Mouse (Mus musculus) bone marrow, adult 2 months (tissue): ENCODE results near the gene Tmem44.

Experiments used
- CTCF ChIP-seq: fragments of 200-500 bp; IDR thresholded peaks from 2 replicates; pipeline ENCODE4 v1.5.1; 2011; ENCODE audit warnings: low read length, control low read depth; ENCODE audit not compliant: control insufficient read depth, insufficient read depth
- POLR2A ChIP-seq: fragments of 200-500 bp; IDR thresholded peaks from 2 replicates; pipeline ENCODE4 v1.6.1; 2011; ENCODE audit warnings: low read depth, mild to moderate bottlenecking, control low read depth, low read length, borderline replicate concordance; ENCODE audit not compliant: control insufficient read depth

DNA sequence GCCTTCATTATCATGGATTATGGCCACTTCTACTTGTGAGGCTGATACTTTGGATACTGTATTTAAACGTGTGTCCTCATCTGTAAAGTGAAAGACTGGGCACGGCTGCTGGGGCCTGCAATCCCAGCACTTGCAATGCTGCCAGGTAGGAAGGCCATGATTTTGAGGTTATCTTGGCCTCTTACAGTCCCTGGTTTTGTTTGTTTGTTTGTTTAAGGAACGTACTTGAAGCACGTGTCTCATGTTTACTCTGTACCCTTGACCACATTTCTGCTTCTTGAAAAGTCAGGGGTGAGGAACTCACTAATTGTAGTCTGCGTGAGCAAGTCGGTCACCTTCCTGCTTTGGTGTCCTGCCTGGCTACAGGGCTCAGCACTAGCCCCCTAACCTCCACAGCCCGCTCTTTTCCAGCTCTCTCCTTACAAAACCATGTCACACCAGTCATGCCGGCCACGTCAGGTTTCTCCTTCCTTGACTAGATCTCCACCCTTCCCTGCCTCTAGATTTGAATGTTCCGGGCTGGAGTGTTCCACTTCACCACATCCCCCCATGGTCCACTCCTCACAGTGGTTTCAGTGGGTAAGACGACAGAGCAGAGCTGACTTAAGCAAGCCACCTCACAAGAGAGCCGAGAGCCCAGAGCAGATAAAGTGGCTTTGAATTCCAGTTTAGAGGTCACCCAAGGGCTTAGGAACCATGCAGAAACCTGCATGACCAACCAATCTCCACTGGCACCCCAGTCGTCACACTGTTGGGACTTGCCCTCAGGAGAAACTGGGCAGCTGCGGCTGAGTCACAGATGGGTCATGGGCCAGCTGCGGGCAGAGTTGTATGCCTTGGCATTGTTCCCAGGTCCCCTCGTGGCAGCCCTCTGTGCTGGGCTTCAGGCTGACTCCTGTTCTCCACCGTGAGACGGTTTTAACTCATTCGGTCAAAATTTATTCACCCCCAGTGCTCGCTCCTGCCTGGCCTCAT, 37.3 kb downstream of the Tmem44 start:
- TF ChIP-seq POLR2A (no peak), CTCF (no peak)
